Mouse (Mus musculus) kidney, postnatal 0 days (tissue): ENCODE results near the gene Spx. TPM values are rescaled to one million over a fixed set of nuclear protein-coding genes. Genes with fewer than 3 reads are reported as not detected.

Experiments used
- ATAC-seq: fragments of 200-750 bp; cut with Nextera tagmentation; replicated peaks from 2 replicates; pipeline ENCODE4 v1.8.0; 2017; ENCODE audit warnings: low read depth, moderate number of reproducible peaks, moderate TSS enrichment, moderate library complexity; ENCODE audit not compliant: low FRiP score
- DNase-seq: peaks from one replicate; pipeline ENCODE4 v3.0.0-alpha.2; 2016; ENCODE audit warnings: low spot score
- H3K27ac ChIP-seq: fragments of 300-500 bp; sonication (generic); 2 replicates; pipeline ENCODE4 v1.5.1; 2014; ENCODE audit warnings: mild to moderate bottlenecking
- H3K27me3 ChIP-seq: fragments of 300-500 bp; sonication (generic); 2 replicates; pipeline ENCODE4 v1.6.1; 2014; ENCODE audit warnings: low read length, mixed read lengths; ENCODE audit not compliant: insufficient read depth
- H3K36me3 ChIP-seq: fragments of 300-500 bp; sonication (generic); 2 replicates; pipeline ENCODE4 v1.6.1; 2014; ENCODE audit warnings: low read length, mixed read lengths; ENCODE audit not compliant: insufficient read depth
- H3K4me1 ChIP-seq: fragments of 300-500 bp; sonication (generic); replicated peaks from 2 replicates; pipeline ENCODE4 v1.6.1; 2014; ENCODE audit warnings: antibody characterized with exemption, low read length, mixed read lengths; ENCODE audit not compliant: insufficient read depth
- H3K4me2 ChIP-seq: fragments of 300-500 bp; sonication (generic); 2 replicates; pipeline ENCODE4 v1.6.1; 2014; ENCODE audit warnings: mild to moderate bottlenecking, low read length, moderate library complexity, mixed read lengths
- H3K4me3 ChIP-seq: fragments of 300-500 bp; sonication (generic); replicated peaks from 2 replicates; pipeline ENCODE4 v1.5.1; 2014; ENCODE audit warnings: low read depth, low read length
- H3K9ac ChIP-seq: fragments of 300-500 bp; sonication (generic); 2 replicates; pipeline ENCODE4 v1.6.1; 2014; ENCODE audit warnings: low read depth, low read length
- H3K9me3 ChIP-seq: fragments of 300-500 bp; sonication (generic); replicated peaks from 2 replicates; pipeline ENCODE4 v1.6.1; 2016; ENCODE audit warnings: low read length, inconsistent platforms, mixed read lengths
- CTCF ChIP-seq: IDR thresholded peaks from 2 replicates; pipeline ENCODE4 v1.5.1; 2016; ENCODE audit warnings: antibody characterized with exemption, low read depth, mild to moderate bottlenecking, moderate library complexity
- WGBS: fragments of 180-500 bp; shearing (Covaris S2); extraction: QIAGEN DNeasy Blood & Tissue Kit; methylation state at CpG from one replicate; pipeline ENCODE4 v1.1.7; 2014; 5-methylcytosine and 5-hydroxymethylcytosine counted together
- polyA plus RNA-seq: library from polyadenylated mRNA; unstranded; fragments of >200 nt; fragmentation: Nextera tagmentation; extraction: Ambion mirVana; gene quantifications from 2 replicates; pipeline ENCODE4 v1.2.1, GENCODE M21; 2015

Gene Spx
- polyA plus RNA-seq, 1 experiment from 2014 or later = 0.21 TPM

DNA sequence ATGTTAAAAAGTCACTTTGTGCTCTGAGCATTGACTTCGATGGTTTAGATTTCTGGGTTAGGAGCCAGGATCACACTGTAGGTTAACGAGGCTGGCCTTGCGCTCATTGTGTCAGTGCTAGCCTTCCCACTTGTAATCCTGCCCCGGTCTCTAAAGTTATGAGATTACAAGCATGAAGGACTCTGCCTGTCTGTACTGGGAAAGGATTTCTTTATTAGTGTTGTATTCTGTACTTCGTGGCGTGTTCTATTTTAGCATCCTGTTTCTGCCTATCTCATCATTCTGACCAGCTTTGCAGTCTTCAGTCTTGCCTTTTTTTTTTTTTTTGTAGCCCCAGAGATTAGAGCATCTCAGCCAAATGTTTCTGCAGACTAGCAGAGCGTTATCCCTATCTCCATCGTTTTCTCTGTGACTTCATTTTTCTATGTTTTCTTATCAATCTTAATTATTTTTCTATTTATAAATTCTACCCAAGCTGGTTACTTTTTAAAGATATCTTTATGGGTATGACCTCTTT lies 25.4 kb upstream of the Spx start:
- H3K27ac ChIP-seq = no peak overlapping the region
- 0 out of 2 replicates have a peak, but pooled peaks cover 8% of the 10 kb centered on the region for H3K4me1 ChIP-seq
- no peak for TF ChIP-seq CTCF
- WGBS = 12% methylated on average over 8 of the region's 8 CpGs
- H3K9me3 ChIP-seq = no peaks in the 10 kb centered on the region
- no peaks in the 10 kb centered on the region for H3K36me3 ChIP-seq
- no peaks in the 10 kb centered on the region for H3K27me3 ChIP-seq
- DNase-seq (peak; percentile 25), ATAC-seq (no peak)
- H3K4me2 ChIP-seq = peak overlapping the region; percentile 80
- peak overlapping the region; percentile 91 for H3K9ac ChIP-seq
- H3K4me3 ChIP-seq = peak overlapping the region; percentile 98

DNA sequence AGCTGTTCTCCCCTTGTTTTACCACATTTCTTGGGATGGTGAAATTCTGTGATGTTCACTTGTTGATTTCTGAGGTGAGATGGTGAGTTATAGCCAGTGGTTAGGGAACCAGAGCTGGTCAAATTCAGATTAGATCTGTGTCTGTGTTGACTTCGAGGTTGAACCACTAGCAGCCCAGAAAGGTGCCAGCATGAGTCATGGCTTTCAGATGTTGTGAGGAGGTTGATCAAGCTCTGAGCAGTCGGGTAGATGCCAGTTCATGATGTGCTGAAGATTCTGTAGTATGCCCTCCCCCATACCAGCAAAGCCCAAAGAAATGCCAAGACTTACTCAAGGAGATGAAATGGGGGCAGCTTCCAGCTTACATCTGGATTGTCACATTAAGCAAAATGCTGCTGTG lies 24.1 kb upstream of the Spx start:
- 83% methylated on average over 2 of the region's 2 CpGs for WGBS
- ATAC-seq = no peak
- TF ChIP-seq CTCF = no peak
- no peaks in the 10 kb centered on the region for H3K27me3 ChIP-seq
- H3K27ac ChIP-seq = no peak overlapping the region
- no peak overlapping the region for H3K4me3 ChIP-seq
- H3K9ac ChIP-seq = no peak overlapping the region
- 0 out of 2 replicates have a peak, but pooled peaks cover 8% of the 10 kb centered on the region for H3K4me1 ChIP-seq
- no peaks in the 10 kb centered on the region for H3K9me3 ChIP-seq
- no peak overlapping the region for H3K4me2 ChIP-seq
- H3K36me3 ChIP-seq = 0 out of 2 replicates have a peak, but pooled peaks cover 9% of the 10 kb centered on the region
- no peak for DNase-seq

- Histone ChIP-seq H3K9ac (no peak overlapping the region), H3K9me3 (no peaks in the 10 kb centered on the region), H3K36me3 (peaks cover 32% of the 10 kb centered on the region), H3K4me2 (no peak overlapping the region), H3K4me3 (no peak overlapping the region), H3K27me3 (no peaks in the 10 kb centered on the region), H3K4me1 (0 out of 2 replicates have a peak, but pooled peaks cover 8% of the 10 kb centered on the region), H3K27ac (no peak overlapping the region)
- ATAC-seq (no peak), DNase-seq (no peak)
- WGBS = 76% methylated on average over 5 of the region's 5 CpGs
- no peak for TF ChIP-seq CTCF
Observed at GRCm38 (mm10) chr6:142392312-142392711, 20.9 kb upstream of the Spx start.

GRCm38 (mm10) chr6:142394669-142395068 lies 18.6 kb upstream of the Spx start:
- Histone ChIP-seq H3K4me3 (no peak overlapping the region), H3K9ac (no peak overlapping the region), H3K4me2 (no peak overlapping the region), H3K4me1 (no peaks in the 10 kb centered on the region), H3K27me3 (no peaks in the 10 kb centered on the region), H3K36me3 (peaks cover 32% of the 10 kb centered on the region), H3K27ac (no peak overlapping the region), H3K9me3 (no peaks in the 10 kb centered on the region)
- 87% methylated on average over 5 of the region's 5 CpGs for WGBS
- DNase-seq (no peak), ATAC-seq (no peak)
- no peak for TF ChIP-seq CTCF

DNA sequence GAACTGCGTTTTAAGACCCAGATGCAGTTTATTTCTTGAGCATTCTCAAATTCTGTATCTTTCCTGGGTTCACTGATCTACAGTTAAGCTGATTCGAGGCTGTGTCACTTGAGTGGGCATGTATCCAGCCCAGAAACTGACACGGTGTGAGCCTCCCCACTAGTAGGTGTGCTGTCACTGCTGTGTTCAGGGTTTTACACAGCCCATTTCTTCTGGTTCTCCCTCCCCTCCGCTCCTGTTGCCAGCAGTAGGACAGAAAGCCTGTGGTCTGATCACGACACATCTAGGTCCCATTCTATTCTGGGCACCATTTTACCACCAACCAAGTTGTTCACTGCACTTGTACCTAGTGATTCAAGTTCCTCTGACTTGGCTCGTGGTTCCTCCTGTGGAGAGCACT lies 17.5 kb upstream of the Spx start:
- H3K4me2 ChIP-seq = no peak overlapping the region
- no peak overlapping the region for H3K27ac ChIP-seq
- H3K27me3 ChIP-seq = no peaks in the 10 kb centered on the region
- no peak for ATAC-seq
- no peaks in the 10 kb centered on the region for H3K4me1 ChIP-seq
- H3K9me3 ChIP-seq = no peaks in the 10 kb centered on the region
- no peak for DNase-seq
- H3K4me3 ChIP-seq = no peak overlapping the region
- 89% methylated on average over 6 of the region's 6 CpGs for WGBS
- peaks cover 39% of the 10 kb centered on the region for H3K36me3 ChIP-seq
- no peak for TF ChIP-seq CTCF
- no peak overlapping the region for H3K9ac ChIP-seq

- no peak overlapping the region for H3K4me3 ChIP-seq
- no peak overlapping the region for H3K27ac ChIP-seq
- H3K9me3 ChIP-seq = no peaks in the 10 kb centered on the region
- 60% methylated on average over 1 of the region's 1 CpGs for WGBS
- H3K36me3 ChIP-seq = no peaks in the 10 kb centered on the region
- TF ChIP-seq CTCF = no peak
- no peak overlapping the region for H3K4me2 ChIP-seq
- no peak overlapping the region for H3K9ac ChIP-seq
- ATAC-seq (no peak), DNase-seq (no peak)
- H3K27me3 ChIP-seq = peaks cover 7% of the 10 kb centered on the region; the same call in 1 of the 2 replicates
- H3K4me1 ChIP-seq = 0 out of 2 replicates have a peak, but pooled peaks cover 8% of the 10 kb centered on the region
Observed at GRCm38 (mm10) chr6:142411140-142411539, 2.1 kb upstream of the Spx start.

GRCm38 (mm10) chr6:142413845-142414244 lies 604 bp downstream of the Spx start:
- no peaks in the 10 kb centered on the region for H3K9me3 ChIP-seq
- H3K4me3 ChIP-seq = no peak overlapping the region
- no peak overlapping the region for H3K4me2 ChIP-seq
- DNase-seq = no peak
- H3K9ac ChIP-seq = no peak overlapping the region
- H3K27ac ChIP-seq = no peak overlapping the region
- WGBS = 14% methylated on average over 12 of the region's 12 CpGs
- H3K36me3 ChIP-seq = no peaks in the 10 kb centered on the region
- no peak for TF ChIP-seq CTCF
- peaks cover 7% of the 10 kb centered on the region; the same call in 1 of the 2 replicates for H3K27me3 ChIP-seq
- H3K4me1 ChIP-seq = 0 out of 2 replicates have a peak, but pooled peaks cover 8% of the 10 kb centered on the region
- ATAC-seq = no peak
